Mouse (Mus musculus): ENCODE measurements around the gene Faf2.

The Faf2 gene

GRCm38 (mm10) chr13:54621155-54621932, at the start of gene Faf2:
Gene Faf2 (plus strand): TSS chr13:54621784.
- DNase-seq = peak; percentile 99

- no peak for DNase-seq
Measured at GRCm38 (mm10) chr13:54572621-54573020, 49.0 kb upstream of the Faf2 start.

GRCm38 (mm10) chr13:54574854-54575481, 46.6 kb upstream of the Faf2 start, which contains the start of gene Arl10:
Gene Arl10 (plus strand): TSS chr13:54575015.
- DNase-seq = peak; percentile 88

- DNase-seq = no peak
Measured at GRCm38 (mm10) chr13:54575489-54575888, 46.1 kb upstream of the Faf2 start.

GRCm38 (mm10) chr13:54577652-54578507, 43.7 kb upstream of the Faf2 start:
- DNase-seq = no peak

GRCm38 (mm10) chr13:54581385-54581784, 40.2 kb upstream of the Faf2 start:
- no peak for DNase-seq

GRCm38 (mm10) chr13:54582126-54582525, 39.5 kb upstream of the Faf2 start:
- no peak for DNase-seq

GRCm38 (mm10) chr13:54582860-54583259, 38.7 kb upstream of the Faf2 start:
- no peak for DNase-seq

- no peak for DNase-seq
Measured at GRCm38 (mm10) chr13:54585831-54586230, 35.8 kb upstream of the Faf2 start.

- no peak for DNase-seq
Measured at GRCm38 (mm10) chr13:54589414-54589995, 32.1 kb upstream of the Faf2 start.

GRCm38 (mm10) chr13:54589996-54590951, 31.3 kb upstream of the Faf2 start, which contains the start of the genes Nop16 and Higd2a:
Gene Nop16 (minus strand): TSS chr13:54590090.
Gene Higd2a (plus strand): TSS chr13:54590207.
- DNase-seq = peak; percentile 99

- DNase-seq = no peak
Measured at GRCm38 (mm10) chr13:54591776-54592356, 29.7 kb upstream of the Faf2 start.

- DNase-seq = no peak
Measured at GRCm38 (mm10) chr13:54593617-54594016, 28.0 kb upstream of the Faf2 start.

GRCm38 (mm10) chr13:54596107-54596690, 25.4 kb upstream of the Faf2 start:
- no peak for DNase-seq

- DNase-seq = no peak
Measured at GRCm38 (mm10) chr13:54596870-54597269, 24.7 kb upstream of the Faf2 start.

GRCm38 (mm10) chr13:54598622-54599143, 22.9 kb upstream of the Faf2 start:
- DNase-seq = no peak

- DNase-seq = no peak
Measured at GRCm38 (mm10) chr13:54602639-54603111, 18.9 kb upstream of the Faf2 start.

GRCm38 (mm10) chr13:54603501-54603900, 18.1 kb upstream of the Faf2 start:
- no peak for DNase-seq

GRCm38 (mm10) chr13:54604221-54604620, 17.4 kb upstream of the Faf2 start:
- no peak for DNase-seq

- no peak for DNase-seq
Measured at GRCm38 (mm10) chr13:54605426-54605825, 16.2 kb upstream of the Faf2 start.

Measured in kidney, postnatal 10 days (tissue).